Mouse (Mus musculus): ENCODE results near the gene Rassf2. TPM values are rescaled to one million over a fixed set of nuclear protein-coding genes. Genes with fewer than 3 reads are reported as not detected.

Rassf2 gene
- total and polyA plus RNA-seq, 2 experiments from 2014 or later, result 16.7 to 37.8 TPM

- ATAC-seq (ENCODE audit: low FRiP score) (0 out of 2 replicates have a peak, but pooled peaks have one; percentile 35), DNase-seq (ENCODE audit: low spot score) (no peak)
- H3K4me2 ChIP-seq (ENCODE audit: low read depth, low read length, poor library complexity, severe bottlenecking), result peak overlapping the region; percentile 62
- H3K4me3 ChIP-seq (ENCODE audit: low read depth, low read length), result peak overlapping the region; percentile 39
- H3K9ac ChIP-seq (replicated peaks; ENCODE audit: low read length, poor library complexity, severe bottlenecking), result no peak overlapping the region
- no peaks in the 10 kb centered on the region for H3K36me3 ChIP-seq (ENCODE audit: insufficient read depth, low read length)
- H3K4me1 ChIP-seq (ENCODE audit: insufficient read depth, low read length), result no peaks in the 10 kb centered on the region
- no peak for TF ChIP-seq CTCF (IDR thresholded peaks at IDR 0.05)
- no peaks in the 10 kb centered on the region for H3K9me3 ChIP-seq (ENCODE audit: low read length)
- 63% methylated on average over 9 of the region's 9 CpGs for WGBS
- peaks cover 11% of the 10 kb centered on the region for H3K27me3 ChIP-seq (ENCODE audit: insufficient read depth, low read length)
- H3K27ac ChIP-seq (ENCODE audit: low read depth, low read length), result no peak overlapping the region
Observed at GRCm38 (mm10) chr2:131954835-131955234, 75.2 kb downstream of the Rassf2 start.

DNA sequence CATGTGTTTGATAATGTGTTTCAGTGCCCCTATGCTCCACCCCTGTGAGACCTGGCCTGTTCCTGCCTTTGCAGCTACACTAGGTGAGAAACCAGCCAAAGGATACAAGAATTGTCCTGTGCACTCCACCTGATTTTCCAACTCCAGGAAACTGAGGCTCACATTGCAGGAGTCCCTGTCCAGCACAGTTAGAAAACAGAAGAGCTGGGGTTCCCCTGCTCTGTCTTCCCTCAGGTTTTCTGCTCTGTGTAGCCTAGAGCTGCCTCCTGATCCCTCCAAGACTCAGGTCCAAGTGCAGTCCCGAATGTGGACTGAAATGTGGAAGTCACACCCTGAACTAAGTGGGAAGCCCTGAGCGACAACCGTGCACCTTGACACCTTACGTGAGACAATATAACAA is 76.3 kb downstream of the Rassf2 start:
- Histone ChIP-seq H3K9ac (replicated peaks; ENCODE audit: low read length, poor library complexity, severe bottlenecking) (no peak overlapping the region), H3K36me3 (ENCODE audit: insufficient read depth, low read length) (no peaks in the 10 kb centered on the region), H3K4me2 (ENCODE audit: low read depth, low read length, poor library complexity, severe bottlenecking) (peak overlapping the region; percentile 44), H3K27ac (ENCODE audit: low read depth, low read length) (no peak overlapping the region), H3K27me3 (ENCODE audit: insufficient read depth, low read length) (peaks cover 11% of the 10 kb centered on the region), H3K4me1 (ENCODE audit: insufficient read depth, low read length) (no peaks in the 10 kb centered on the region), H3K9me3 (ENCODE audit: low read length) (no peaks in the 10 kb centered on the region), H3K4me3 (ENCODE audit: low read depth, low read length) (0 out of 2 replicates have a peak overlapping the region, but pooled peaks have one; percentile 25)
- DNase-seq (ENCODE audit: low spot score) (no peak), ATAC-seq (ENCODE audit: low FRiP score) (no peak)
- TF ChIP-seq CTCF (IDR thresholded peaks at IDR 0.05), result no peak
- WGBS, result 85% methylated on average over 4 of the region's 4 CpGs

- ATAC-seq (ENCODE audit: low FRiP score) (no peak), DNase-seq (ENCODE audit: low spot score) (peak; percentile 22)
- H3K4me1 ChIP-seq (ENCODE audit: insufficient read depth, low read length), result no peaks in the 10 kb centered on the region
- H3K27me3 ChIP-seq (ENCODE audit: insufficient read depth, low read length), result peaks cover 11% of the 10 kb centered on the region
- no peak for TF ChIP-seq CTCF (IDR thresholded peaks at IDR 0.05)
- peak overlapping the region; percentile 44 for H3K4me2 ChIP-seq (ENCODE audit: low read depth, low read length, poor library complexity, severe bottlenecking)
- H3K9me3 ChIP-seq (ENCODE audit: low read length), result no peaks in the 10 kb centered on the region
- no peak overlapping the region for H3K9ac ChIP-seq (replicated peaks; ENCODE audit: low read length, poor library complexity, severe bottlenecking)
- WGBS, result 16% methylated on average over 29 of the region's 29 CpGs
- H3K4me3 ChIP-seq (ENCODE audit: low read depth, low read length), result peak overlapping the region; percentile 25; the same call in 1 of the 2 replicates
- no peaks in the 10 kb centered on the region for H3K36me3 ChIP-seq (ENCODE audit: insufficient read depth, low read length)
- H3K27ac ChIP-seq (ENCODE audit: low read depth, low read length), result no peak overlapping the region
Observed at GRCm38 (mm10) chr2:131952961-131953538, 77.0 kb downstream of the Rassf2 start.

GRCm38 (mm10) chr2:131952456-131952855 is 77.6 kb downstream of the Rassf2 start:
- Histone ChIP-seq H3K4me1 (ENCODE audit: insufficient read depth, low read length) (no peaks in the 10 kb centered on the region), H3K27ac (ENCODE audit: low read depth, low read length) (no peak overlapping the region), H3K36me3 (ENCODE audit: insufficient read depth, low read length) (no peaks in the 10 kb centered on the region), H3K4me2 (ENCODE audit: low read depth, low read length, poor library complexity, severe bottlenecking) (no peak overlapping the region), H3K9ac (replicated peaks; ENCODE audit: low read length, poor library complexity, severe bottlenecking) (no peak overlapping the region), H3K9me3 (ENCODE audit: low read length) (no peaks in the 10 kb centered on the region), H3K4me3 (ENCODE audit: low read depth, low read length) (no peak overlapping the region), H3K27me3 (ENCODE audit: insufficient read depth, low read length) (peaks cover 11% of the 10 kb centered on the region)
- WGBS, result 49% methylated on average over 2 of the region's 2 CpGs
- no peak for ATAC-seq (ENCODE audit: low FRiP score)
- no peak for TF ChIP-seq CTCF (IDR thresholded peaks at IDR 0.05)
- no peak for DNase-seq (ENCODE audit: low spot score)

DNA sequence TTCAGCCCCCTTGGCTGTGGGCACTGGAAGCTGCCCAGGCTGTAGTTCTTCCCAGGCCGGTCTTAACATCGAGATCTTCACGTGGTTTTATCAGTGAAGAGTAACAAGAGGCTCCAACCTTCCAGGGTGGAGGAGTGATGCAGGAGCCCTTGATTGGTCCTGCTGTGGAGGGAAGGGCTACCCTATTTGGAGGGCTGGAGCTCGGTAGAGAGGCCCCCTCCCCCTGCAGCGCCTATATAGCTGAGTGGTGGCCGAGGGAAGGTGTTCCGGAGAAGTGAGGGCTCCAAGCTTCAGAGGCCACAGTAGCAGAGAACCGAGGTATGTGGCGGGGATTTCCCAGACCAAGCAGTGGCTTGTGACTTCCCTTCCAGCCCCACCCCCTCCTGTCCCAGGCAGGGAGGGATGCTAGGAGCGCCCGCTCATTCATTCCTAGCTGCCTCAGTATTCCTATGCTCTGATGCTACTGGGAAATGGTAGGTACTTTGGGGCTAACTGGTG is 79.4 kb downstream of the Rassf2 start, which contains the start of gene Prnd:
Prnd (plus strand) TSS at position 264 of the 498 bp plus-strand sequence.
- no peak within 1 kb of the TSS for H3K27ac ChIP-seq (ENCODE audit: low read depth, low read length)
- no peak for TF ChIP-seq CTCF (IDR thresholded peaks at IDR 0.05)
- no peaks in the 10 kb centered on the region for H3K9me3 ChIP-seq (ENCODE audit: low read length)
- H3K27me3 ChIP-seq (ENCODE audit: insufficient read depth, low read length), result peaks cover 11% of the 10 kb centered on the region
- H3K4me3 ChIP-seq (ENCODE audit: low read depth, low read length), result no peak within 1 kb of the TSS
- no peak for ATAC-seq (ENCODE audit: low FRiP score)
- no peak within 1 kb of the TSS for H3K4me2 ChIP-seq (ENCODE audit: low read depth, low read length, poor library complexity, severe bottlenecking)
- no peaks in the 10 kb centered on the region for H3K4me1 ChIP-seq (ENCODE audit: insufficient read depth, low read length)
- no peak within 1 kb of the TSS for H3K9ac ChIP-seq (replicated peaks; ENCODE audit: low read length, poor library complexity, severe bottlenecking)
- no peaks in the 10 kb centered on the region for H3K36me3 ChIP-seq (ENCODE audit: insufficient read depth, low read length)
- no peak for DNase-seq (ENCODE audit: low spot score)
- WGBS, result 26% methylated on average over 11 of the region's 11 CpGs

DNA sequence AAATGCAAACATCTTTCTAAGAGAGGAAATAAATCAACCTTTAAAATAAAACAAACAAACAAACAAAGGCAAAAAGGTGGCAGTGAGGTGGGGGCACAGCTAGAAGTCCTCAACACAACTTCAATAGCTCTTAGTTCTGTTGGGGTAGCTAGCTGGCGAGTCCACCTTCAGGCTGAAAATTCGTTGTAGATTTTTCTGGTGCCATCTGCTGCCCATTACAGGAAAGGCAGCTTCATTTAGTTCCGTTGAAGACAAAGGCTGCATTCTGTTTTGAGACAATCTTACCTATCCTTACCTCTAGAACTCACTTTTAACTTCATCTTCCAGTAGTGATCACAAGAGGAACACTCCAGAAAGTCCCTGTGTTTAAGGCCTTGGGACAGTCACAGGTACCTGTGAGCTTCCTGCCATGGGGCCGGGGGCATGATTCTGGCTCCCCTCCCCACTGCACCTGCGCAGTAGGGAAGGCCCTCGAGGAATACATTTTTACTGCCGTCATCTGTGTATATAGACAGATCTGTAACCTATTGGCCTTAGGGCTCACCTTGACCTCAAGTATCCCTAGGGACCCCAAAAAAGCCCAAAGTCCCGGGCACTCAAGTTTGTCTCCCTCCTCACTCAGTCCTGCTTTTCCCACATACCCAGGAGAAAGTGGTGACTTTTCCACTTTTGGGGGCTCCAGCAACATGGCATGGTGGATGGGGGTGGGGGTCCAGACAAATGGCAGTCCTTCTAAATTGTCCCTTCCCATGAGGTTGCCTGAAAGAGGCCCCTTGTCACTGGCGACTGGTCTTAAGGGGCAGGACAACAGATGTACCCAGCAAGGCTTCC is 80.1 kb downstream of the Rassf2 start:
- ATAC-seq (ENCODE audit: low FRiP score) (no peak), DNase-seq (ENCODE audit: low spot score) (peak; percentile 82)
- 45% methylated on average over 9 of the region's 9 CpGs for WGBS
- Histone ChIP-seq H3K4me2 (ENCODE audit: low read depth, low read length, poor library complexity, severe bottlenecking) (no peak overlapping the region), H3K27me3 (ENCODE audit: insufficient read depth, low read length) (peaks cover 11% of the 10 kb centered on the region), H3K9ac (replicated peaks; ENCODE audit: low read length, poor library complexity, severe bottlenecking) (no peak overlapping the region), H3K9me3 (ENCODE audit: low read length) (no peaks in the 10 kb centered on the region), H3K4me1 (ENCODE audit: insufficient read depth, low read length) (no peaks in the 10 kb centered on the region), H3K4me3 (ENCODE audit: low read depth, low read length) (no peak overlapping the region), H3K36me3 (ENCODE audit: insufficient read depth, low read length) (no peaks in the 10 kb centered on the region), H3K27ac (ENCODE audit: low read depth, low read length) (no peak overlapping the region)
- TF ChIP-seq CTCF (IDR thresholded peaks at IDR 0.05), result peak; percentile 91

All from midbrain, postnatal 0 days (tissue).